Mouse (Mus musculus) gastrocnemius, postnatal 10 days (tissue): ENCODE measurements around the gene F2rl2. TPM values are rescaled to one million over a fixed set of nuclear protein-coding genes. Genes with fewer than 3 reads are reported as not detected.

ENCODE experiments used
- DNase-seq: peaks from one replicate; pipeline ENCODE4 v3.0.0; 2021; ENCODE audit warnings: mixed read lengths
- long read RNA-seq, 2 experiments: library from polyadenylated mRNA; stranded (forward); transcript quantifications; one replicate each; pipeline ENCODE4 v2.0.0; 2021
- total RNA-seq, 2 experiments: library from RNA; stranded (reverse); gene quantifications; 2 replicates each; pipeline ENCODE4 v1.2.3; 2021

F2rl2 gene
- under 1 TPM in 1 of 2 experiments, not detected in 1; 0.16 TPM for total RNA-seq
- long read RNA-seq, experiment 1, result 0 reads
- long read RNA-seq, experiment 2, result 0 reads

DNA sequence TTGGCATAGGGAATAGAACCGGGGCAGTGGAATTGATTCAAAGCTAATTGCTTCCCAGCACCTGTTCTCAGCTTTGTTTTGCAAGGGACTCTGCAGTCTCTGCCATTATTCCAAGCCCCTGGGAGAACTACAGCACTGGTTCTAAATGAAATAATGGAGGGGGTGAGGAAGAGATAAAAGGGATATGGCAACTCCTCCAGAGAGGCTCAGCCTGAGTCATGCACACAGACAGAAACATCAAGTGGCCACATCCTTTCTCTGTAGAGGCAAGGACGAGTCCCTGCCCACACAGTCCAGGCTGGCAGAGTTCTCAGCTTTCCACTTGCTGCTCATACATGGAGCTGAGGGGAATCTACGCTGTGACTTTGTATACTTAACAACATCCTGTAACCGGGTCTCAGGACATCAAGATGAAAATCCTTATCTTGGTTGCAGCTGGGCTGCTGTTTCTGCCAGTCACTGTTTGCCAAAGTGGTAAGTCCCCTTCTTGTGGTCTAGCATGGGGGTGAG, at the start of gene F2rl2:
Gene F2rl2 (plus strand): TSS at position 200 of the 510 bp plus-strand sequence.
- DNase-seq, result no peak

DNA sequence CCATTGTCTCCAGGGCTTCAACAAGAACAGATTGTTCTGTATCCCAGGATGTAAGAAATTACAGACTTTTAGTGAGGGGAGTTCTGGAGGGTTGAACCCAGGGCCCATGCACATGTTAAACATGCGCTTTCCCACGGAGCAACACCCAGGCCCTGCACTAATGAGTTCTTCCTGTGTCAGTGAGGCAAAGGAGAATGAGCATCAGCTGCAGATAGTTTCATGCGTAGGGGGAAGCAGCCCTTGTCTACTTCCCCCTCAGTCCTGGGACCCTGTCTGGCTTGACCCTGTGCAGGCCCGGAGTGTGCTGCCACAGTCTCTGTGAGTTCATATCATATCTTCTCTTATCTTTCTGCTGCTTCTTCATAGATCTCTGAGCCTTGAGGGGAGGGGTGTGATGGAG, 49.4 kb upstream of the F2rl2 start:
- no peak for DNase-seq

DNA sequence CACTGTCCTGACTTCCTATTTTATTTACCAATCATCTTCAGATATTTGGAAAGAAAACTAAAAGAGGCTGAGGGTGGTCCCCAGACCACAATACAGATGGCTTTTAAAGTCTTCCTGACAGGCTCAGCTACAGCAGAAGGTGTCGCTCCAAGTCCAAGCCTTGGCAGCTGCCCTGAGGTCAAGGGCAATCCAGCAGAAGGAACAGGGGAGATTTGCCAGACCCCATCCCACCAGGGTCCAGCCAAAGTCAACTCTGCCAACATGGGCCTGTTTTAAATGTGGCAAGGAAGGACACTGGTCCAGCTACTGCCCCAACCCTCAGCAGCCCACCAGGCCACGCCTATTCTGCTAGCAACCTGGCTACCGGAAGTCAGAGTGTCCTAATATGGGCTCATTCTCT, 46.7 kb upstream of the F2rl2 start:
- DNase-seq, result no peak

DNA sequence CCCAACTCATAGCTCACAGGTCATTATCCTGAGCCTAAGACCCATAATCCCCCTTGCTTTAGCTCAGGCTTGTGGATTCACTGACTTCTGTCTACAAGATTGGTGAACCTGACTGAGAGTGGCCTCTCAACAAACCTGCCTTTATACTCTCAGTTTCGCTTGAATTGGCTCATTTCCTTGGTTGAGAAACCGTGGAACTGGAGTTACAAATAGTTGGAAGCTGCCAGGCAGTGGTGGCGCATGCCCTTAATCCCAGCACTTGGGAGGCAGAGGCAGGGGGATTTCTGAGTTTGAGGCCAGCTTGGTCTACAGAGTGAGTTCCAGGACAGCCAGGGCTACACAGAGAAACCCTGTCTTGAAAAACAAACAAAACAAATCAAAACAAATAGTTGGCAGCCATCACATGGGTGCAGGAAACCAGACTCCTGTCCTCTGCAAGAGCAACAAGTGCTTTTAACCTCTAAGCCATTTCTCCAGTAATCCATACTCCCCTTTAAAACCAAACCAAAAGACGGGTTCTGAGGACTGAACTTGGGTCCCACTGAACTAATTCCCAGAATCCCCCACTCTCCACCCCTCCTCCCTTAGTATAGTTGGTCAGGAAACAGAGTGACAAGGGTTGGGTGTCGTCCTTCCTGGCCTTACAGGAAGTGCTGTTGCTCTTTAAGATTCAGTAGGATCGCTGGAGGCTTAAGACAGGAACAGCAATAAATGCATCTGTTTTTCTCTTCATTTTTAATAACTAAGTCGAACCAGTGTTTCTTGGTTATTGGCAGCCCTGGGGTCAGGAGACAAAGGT, 44.6 kb upstream of the F2rl2 start:
- no peak for DNase-seq

DNA sequence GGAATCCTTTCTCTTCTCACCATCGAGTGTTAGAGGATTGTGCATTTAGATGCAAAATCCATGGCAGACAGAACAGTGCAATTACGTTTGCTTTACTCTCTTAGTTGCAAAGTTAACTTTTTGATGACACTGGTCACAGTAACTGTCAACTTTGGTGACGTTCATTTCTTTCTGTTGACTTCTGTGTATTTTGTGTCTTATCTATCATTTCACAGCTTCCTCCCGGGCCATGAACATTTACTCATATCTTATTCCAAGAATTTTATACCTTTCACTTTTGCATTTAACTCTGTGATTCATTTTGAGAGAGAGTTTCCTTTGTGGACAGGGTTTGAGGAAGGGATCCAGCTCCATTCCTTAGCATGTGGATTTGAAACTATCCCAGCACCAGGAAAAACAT, 43.0 kb upstream of the F2rl2 start:
- DNase-seq, result no peak

DNA sequence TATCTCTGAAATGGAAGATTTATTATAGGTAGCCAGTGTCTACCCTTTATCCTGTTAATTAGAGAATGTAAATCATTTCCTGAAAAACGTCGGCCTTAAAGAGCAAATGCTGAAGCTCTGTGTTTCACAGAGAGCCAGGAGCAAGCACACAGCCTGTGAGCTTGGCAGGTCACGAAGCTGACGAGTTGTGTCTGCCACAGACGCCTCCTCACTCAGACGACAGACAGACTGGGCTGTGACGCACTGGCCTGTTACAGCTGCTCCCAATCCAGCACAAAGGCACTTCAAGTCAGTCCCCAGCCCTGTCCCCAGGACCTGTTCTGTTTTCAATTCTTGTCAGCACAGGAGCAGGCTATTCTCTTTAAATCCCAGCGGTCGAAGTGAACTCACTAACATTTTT, 41.4 kb upstream of the F2rl2 start:
- DNase-seq, result no peak

DNA sequence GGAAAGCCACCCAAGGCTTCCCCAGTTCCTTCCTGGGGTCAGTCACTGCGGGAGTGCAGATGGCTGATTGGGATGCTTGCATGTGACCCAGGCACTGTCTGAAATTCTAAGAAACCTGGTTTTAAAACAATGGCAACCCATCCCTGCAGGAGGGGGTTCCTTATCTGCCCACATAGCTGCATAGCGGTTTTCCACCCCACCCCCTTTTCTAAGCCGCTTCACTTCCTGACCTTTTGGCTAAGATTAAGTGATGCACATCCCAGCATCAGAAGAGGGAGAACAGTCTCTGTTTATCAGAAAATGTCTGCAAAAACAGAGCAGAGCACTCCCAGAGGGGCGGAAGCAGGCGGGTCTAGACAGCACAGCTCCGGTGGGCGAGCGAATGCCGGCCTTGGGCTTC, 39.5 kb upstream of the F2rl2 start:
- no peak for DNase-seq

DNA sequence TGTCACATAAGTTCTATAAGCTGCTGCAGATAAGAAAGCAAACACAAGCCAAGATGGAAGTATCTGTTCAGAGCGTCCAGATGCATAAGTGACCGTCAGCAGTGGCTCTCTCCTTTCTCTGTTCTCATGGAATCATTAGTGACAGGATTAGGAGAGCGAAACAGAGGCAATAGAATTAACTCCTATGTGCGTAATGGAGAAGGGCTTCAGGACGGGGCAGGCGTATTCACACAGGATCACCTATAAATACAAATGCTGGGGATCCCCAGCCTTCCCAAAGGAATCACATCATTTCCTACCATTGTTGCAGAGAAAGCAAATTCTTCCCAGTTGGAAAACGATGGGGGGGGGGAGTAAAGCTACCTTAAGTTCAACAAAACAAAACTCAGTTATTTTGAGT, 37.2 kb upstream of the F2rl2 start:
- no peak for DNase-seq

DNA sequence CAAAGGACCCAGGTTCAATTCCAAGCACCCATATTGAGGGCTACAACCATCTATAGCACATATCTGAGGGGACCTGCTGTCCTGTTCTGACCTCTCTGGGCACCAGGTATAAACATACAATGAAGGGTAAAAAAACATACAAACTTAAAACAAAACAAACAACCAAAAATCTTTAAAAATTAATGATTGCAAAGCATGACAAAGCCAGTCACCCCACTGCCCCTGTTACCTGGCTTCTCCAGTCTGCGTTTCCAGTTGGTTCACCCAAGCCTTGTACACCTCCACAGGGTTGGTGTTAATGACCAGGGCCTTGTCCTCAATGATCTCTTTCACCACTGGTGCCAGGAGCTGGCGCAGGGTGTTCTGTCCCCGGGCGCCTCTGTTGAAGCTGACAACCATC, 32.8 kb upstream of the F2rl2 start:
- DNase-seq, result no peak

DNA sequence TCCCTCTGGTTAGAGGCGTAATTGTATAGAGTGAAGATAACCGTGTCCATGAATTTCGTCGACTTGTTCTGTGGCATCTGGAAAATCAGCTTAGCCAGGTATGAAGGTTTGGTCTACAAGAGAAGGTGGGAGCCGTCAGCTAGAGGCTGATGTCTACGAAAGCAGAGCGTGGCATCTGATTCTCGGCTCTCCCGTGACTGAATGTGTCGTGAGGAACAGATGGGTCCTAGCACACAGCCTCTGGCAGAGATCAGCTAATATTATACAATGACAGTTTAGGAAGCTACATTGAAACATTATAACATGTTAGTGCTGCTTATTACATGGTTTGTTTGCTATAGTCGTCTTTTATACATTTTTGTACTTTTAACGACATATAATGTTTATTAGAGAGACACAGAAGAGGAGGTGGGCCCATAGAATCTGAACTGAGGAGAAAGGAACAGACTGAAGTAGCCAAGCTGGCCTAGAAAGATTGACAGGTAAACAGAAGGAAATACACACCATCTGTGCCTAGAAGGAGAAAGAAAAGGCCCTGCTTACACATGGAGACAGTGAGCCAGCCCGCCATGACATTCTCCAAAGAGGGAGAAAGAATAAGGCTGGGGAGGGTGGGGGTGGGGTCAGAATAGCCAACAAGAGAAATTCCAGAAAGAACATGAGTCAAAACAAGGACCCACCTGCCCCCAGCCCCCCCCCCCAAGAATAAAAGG, 30.9 kb upstream of the F2rl2 start:
- DNase-seq, result no peak

DNA sequence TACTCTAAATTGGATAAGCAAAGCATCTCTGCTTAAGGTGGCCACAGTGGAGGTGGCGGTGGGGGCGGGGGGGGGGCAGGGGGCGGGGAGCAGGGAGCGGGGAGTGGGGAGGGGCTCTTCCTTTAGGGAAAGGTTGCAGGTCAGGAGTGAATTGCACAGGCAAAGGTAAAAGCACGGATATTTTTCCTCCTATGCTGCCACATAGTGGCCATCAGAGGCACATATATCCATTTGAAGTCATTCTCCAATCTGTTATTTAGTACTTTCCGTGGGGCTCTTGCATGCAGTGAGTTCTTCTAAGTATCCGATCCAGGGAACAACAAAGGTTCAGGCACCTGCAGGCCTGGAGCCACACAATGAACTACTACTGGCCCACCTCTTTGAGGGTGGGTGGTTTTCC, 29.4 kb upstream of the F2rl2 start:
- no peak for DNase-seq

DNA sequence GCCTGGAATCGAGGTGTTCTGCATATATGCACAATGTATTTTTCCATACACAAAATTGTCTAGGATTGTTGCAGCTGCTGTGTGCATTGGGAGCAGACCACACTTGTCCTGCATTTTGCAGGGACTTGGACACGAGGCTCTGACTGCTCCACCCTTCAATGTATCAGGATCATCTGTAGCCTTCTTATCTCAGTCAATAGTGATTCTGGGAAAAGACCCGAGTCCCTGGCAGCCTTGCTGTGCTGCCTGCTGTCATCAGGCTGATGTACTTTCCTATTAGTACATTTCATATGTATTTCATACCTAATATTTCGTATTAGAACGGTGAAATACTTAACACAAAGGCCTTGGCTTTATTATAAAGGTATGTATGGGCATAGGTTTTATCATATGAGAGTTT, 26.1 kb upstream of the F2rl2 start:
- no peak for DNase-seq

DNA sequence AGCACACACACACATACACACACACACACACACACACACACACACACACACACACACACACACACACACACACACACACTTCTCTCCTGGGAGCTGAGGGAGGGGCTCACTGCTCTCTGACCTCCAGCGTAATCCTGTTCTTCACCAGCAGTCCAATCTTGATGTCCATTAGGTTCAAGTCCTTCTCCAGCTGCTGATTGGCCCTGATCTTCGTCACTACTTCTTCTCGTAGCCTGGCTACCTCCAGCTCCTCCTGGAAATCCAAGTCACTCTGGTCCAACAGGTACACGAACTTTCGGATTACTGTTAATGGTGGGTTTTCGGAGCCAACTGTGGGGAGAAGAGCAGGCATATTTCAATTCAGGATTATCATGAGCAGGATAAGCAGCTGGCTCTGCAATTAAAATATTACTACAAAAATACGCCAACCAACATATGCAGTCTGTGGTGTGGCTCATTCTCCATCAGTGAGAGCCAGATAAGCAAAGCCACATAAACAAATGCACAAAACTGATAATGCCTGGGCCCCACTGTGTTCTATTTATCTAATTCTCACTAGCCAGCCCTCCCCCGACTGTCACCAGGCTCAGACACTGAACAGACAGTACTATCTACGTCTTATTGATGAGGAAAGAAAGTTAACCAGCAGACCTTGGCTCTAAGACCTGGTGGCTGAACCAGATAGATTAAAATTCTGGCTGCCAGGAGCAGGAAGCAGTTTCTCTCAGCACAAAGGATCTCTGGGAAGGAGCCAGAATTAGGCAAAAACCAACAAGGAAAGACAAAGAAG, 25.4 kb upstream of the F2rl2 start:
- DNase-seq, result no peak

DNA sequence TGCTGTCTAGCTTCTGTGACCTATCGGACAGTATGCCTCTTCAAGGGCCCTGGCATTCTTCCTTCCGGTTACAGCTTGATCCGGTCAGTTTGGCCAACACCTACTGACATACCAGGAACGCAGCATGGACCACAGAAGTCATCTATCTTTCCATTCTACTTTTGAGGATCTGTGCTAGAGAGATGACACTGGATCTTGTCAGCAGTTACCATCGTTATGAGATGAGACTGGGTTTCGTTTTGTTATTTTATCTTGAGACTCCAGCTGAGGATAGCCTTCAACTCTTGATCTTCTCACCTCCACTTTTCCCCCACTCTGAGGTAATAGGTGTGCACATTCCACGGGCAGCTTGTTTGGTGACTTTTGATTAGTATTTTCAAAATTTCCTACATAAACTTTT, 24.3 kb upstream of the F2rl2 start:
- no peak for DNase-seq

DNA sequence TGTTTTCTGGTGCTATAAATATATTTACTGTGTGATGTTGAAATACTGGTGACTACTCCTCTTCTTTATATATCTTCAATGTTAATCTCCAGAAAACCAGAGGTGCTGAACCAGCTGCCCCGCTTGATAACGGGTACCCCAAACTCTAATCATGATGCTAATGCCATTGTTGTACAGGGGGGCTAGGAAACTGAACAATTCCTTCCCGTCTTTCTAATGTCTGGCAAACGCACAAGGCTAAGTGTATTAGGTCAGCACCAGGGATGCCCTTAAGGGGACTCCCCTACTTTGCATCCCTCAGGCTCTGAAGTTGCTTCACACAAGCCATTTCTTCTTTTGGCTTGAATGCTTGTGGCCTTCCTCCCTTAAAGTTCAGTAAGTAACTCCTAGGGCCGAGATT, 17.6 kb upstream of the F2rl2 start:
- no peak for DNase-seq

DNA sequence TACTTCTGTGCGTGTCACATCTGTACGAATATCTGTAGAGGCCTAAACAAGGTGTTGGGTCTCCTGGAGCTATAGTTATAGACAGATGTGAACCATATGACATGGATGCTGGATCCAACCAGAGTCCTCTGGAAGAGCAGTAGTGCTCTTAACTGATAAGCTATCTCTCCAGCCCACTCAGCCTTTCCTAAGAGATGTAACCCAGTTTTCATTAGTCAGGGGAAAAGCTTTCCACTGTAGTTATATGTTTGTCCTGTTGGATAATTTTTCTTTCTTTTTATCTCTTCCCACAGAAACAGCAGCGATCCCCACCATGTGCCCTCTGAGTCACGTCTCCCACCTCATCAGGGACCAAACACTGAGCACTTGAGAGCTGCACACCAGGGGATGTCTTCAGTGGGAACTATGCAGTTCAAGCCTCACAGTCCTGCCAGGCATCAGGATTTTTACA, 17.1 kb upstream of the F2rl2 start:
- no peak for DNase-seq

DNA sequence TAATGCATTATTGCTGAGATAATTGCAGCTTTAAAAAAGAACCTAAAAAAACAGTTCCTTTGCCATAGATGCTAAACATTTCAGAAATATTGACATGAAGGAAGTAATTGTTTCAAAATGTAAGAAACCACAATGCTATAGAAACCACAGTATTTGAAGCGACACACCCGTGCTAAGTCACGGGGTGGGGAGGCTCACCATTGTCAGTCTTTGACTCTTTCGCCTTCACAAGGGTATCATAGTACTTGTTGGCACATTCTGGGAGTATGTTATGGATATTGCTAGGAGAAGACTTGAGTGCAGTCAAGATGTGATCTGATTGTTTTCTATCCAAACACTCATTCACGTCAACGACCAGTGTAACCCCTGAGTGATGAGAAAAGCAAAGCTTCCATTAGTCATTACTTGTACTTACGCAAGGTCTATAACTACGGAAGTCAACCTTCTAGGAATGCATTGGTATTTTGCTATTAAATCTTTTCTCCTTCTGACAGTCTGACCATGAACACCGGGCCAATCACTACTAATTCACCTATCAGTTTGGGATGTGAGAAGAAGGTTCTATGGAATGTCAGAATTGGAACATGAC, 11.9 kb upstream of the F2rl2 start:
- DNase-seq, result no peak

DNA sequence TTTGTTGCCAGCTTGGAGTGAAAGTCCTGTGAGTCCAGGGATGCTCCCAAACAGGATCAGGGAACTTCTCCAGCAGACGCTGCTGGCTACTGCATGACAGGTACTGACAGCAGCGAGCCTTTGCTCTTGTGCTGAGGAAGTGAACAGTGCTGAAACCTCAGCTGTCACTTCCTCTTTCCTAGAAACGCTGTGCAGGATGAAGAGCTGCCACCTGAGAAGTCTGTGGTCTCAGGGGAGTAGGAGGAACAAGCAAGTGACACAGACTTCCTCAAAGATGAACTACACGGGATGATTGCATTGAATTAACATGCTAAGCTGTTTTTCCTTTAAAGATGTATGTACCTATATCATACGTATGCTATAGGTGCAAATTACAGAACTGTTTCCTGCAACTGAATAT, 10.9 kb upstream of the F2rl2 start:
- DNase-seq, result no peak

DNA sequence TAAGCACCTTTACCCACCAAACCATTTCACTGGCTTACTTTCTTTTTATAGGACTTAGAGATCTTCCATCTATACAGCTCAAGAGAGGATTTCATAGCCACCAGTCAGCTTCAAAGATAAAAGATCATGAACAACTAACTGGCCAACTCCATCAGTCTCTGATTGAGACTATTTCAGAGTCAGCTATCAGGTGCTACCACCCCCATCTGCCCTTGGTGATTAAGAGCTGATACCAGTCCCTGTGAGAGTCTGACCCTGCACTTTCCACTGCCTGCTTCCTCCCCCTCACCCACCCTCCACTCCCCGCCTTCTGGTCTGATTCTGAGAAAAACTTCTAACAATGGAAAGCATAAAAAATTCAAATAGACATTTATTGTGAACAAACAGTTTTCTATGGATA, 8.1 kb upstream of the F2rl2 start:
- DNase-seq, result no peak

DNA sequence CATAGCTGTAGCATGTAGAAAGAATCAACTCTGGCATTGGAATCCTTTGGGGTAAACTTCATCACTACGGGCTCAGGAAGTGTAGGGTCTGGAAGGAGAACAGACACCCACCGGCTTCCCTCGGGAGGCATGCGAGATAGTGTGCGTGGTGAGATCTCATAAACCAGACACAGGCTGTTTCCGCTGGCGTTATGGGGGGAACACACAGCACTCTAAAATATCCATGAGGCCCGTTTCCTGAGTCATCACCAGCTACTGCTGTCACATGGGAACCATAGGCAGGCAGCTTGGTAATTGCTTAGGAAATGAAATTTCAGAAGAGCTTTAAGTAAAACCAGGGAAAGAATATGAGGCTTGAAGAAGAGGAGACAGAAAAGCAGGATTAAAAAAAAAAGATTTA, 4.5 kb upstream of the F2rl2 start:
- DNase-seq, result no peak

DNA sequence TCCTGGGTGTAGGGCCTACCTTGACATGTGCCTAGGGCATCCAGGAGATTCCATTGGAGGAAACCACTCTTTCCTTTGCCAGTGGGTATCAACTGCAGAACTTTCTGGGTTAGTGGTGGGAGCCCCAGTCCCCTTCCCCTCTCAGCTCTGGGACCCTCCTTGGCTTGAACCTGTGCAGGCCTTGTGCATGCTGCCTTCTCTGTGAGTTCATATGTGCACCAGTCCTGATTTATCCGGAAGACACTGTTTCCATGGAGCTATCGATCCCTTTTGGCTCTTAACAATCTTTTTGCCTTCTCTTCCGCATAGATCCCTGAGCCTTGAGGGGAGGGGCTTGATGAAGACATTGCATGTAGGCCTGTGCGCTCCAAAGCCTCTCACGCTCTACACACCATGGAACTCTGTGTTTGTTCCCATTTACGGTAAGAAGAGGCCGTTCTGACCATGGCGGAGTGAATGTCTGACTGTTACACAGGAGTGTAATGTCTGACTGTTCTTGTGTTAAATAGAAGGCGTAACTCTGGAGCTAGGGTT, 466 bp upstream of the F2rl2 start:
- DNase-seq, result no peak

DNA sequence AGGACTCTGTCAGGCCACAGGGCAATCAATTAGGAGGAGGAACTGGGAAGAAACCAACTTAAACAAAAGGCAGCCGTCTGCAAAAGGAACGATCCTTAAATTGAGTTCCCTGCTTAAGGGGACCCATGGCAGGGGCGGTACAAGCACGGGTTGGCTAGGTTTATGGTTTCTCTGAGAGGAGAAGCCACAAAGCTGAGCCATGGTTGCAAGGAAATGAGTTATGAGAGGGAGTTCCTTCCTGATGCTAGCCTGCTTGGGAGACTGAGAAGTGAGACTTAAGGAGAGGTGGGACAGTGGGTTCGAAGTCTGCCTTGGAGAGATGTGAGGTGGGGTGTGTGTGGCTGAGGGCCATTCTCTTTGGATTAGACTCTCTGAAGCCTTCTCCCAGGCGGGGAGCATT, 1.2 kb downstream of the F2rl2 start:
- DNase-seq, result no peak
